ENCODE assay signal across 36 mouse cellular contexts in genomic region chr19:4003641-4004040, GRCm38 (mm10). TPM values are rescaled to one million over a fixed set of nuclear protein-coding genes. Genes with fewer than 3 reads are reported as not detected.
A peak's percentile ranks its signal among the peaks of the same experiment; 100 is the strongest.
DNase-seq lines count a peak whose midpoint lies in the region; ATAC-seq and TF ChIP-seq lines count a peak whose summit lies in the region.
"Had no signal": no experiment of that assay in that cellular context is flagged by ENCODE, and none has a peak within 500 bp of the region (broad histone marks: within the 10 kb centered on the region; RNA-seq: fewer than 3 reads in every experiment).

No protein-coding gene starts in this region.

- H3K4me3 ChIP-seq in embryonic facial prominence, embryonic 13.5 days = no peak overlapping the region
- no peak overlapping the region for H3K4me3 ChIP-seq in embryonic facial prominence, embryonic 10.5 days
- H3K4me3 ChIP-seq in heart, embryonic 12.5 days = peak overlapping the region; percentile 27
- no peak overlapping the region for H3K4me3 ChIP-seq in intestine, postnatal 0 days (ENCODE audit: low read depth, low read length)
- H3K4me3 ChIP-seq in kidney, embryonic 14.5 days (ENCODE audit: low read length) = no peak overlapping the region
- H3K4me3 ChIP-seq: hindbrain, embryonic 13.5 days; kidney, embryonic 15.5 days; limb, embryonic 15.5 days; liver, embryonic 13.5 days had no signal

- H3K9ac ChIP-seq in embryonic facial prominence, embryonic 13.5 days = 0 out of 2 replicates have a peak overlapping the region, but pooled peaks have one; percentile 16
- H3K9ac ChIP-seq in heart, embryonic 12.5 days = peak overlapping the region; percentile 70
- no peak overlapping the region for H3K9ac ChIP-seq in intestine, postnatal 0 days (ENCODE audit: low read depth, low read length)
- H3K9ac ChIP-seq in kidney, embryonic 14.5 days (ENCODE audit: low read depth, low read length) = no peak overlapping the region
- H3K9ac ChIP-seq: hindbrain, embryonic 13.5 days; kidney, embryonic 15.5 days; limb, embryonic 15.5 days; liver, embryonic 13.5 days had no signal

- TF ChIP-seq CTCF in intestine, postnatal 0 days (IDR thresholded peaks at IDR 0.05; ENCODE audit: low read depth) = no peak

- H3K27ac ChIP-seq in embryonic facial prominence, embryonic 13.5 days = no peak overlapping the region
- no peak overlapping the region for H3K27ac ChIP-seq in embryonic facial prominence, embryonic 10.5 days (replicated peaks)
- peak overlapping the region; percentile 99 for H3K27ac ChIP-seq in heart, embryonic 12.5 days (ENCODE audit: poor library complexity, severe bottlenecking)
- H3K27ac ChIP-seq in intestine, postnatal 0 days (ENCODE audit: low read depth, low read length) = no peak overlapping the region
- H3K27ac ChIP-seq in kidney, embryonic 14.5 days (ENCODE audit: low read depth, low read length) = no peak overlapping the region
- H3K27ac ChIP-seq: hindbrain, embryonic 13.5 days; kidney, embryonic 15.5 days; limb, embryonic 15.5 days; liver, embryonic 13.5 days had no signal

- no peaks in the 10 kb centered on the region for H3K9me3 ChIP-seq in embryonic facial prominence, embryonic 13.5 days
- H3K9me3 ChIP-seq in embryonic facial prominence, embryonic 10.5 days = no peaks in the 10 kb centered on the region
- H3K9me3 ChIP-seq in heart, embryonic 12.5 days (replicated peaks) = no peaks in the 10 kb centered on the region
- H3K9me3 ChIP-seq in intestine, postnatal 0 days (ENCODE audit: control insufficient read depth) = no peaks in the 10 kb centered on the region
- H3K9me3 ChIP-seq in kidney, embryonic 14.5 days (ENCODE audit: control insufficient read depth, low read length) = no peaks in the 10 kb centered on the region
- H3K9me3 ChIP-seq: hindbrain, embryonic 13.5 days; kidney, embryonic 15.5 days; limb, embryonic 15.5 days; liver, embryonic 13.5 days had no signal

- no peak for DNase-seq in embryonic facial prominence, embryonic 10.5 days (ENCODE audit: low spot score)
- no peak for DNase-seq in heart, postnatal 4 days
- peak; percentile 41 for DNase-seq in testis, postnatal 10 days (ENCODE audit: low spot score)
- no peak for DNase-seq in testis, postnatal 14 days (ENCODE audit: low spot score)
- DNase-seq: adrenal gland, adult 2 months; adrenal gland, postnatal 36 days; cerebellum, adult 18-20 months; cerebellum, postnatal 25 days; gastrocnemius, postnatal 14 days; kidney, adult 11 months; liver, embryonic 13.5 days; lung, adult 2 months; lung, postnatal 14 days; midbrain, embryonic 14.5 days; retina, postnatal 1 day; right cerebral cortex, postnatal 14 days; thymus, postnatal 14 days had no signal

- no peaks in the 10 kb centered on the region for H3K27me3 ChIP-seq in embryonic facial prominence, embryonic 13.5 days
- peaks cover 8% of the 10 kb centered on the region; the same call in 1 of the 2 replicates for H3K27me3 ChIP-seq in embryonic facial prominence, embryonic 10.5 days (replicated peaks; ENCODE audit: low read depth, poor library complexity, severe bottlenecking)
- no peaks in the 10 kb centered on the region for H3K27me3 ChIP-seq in heart, embryonic 12.5 days (replicated peaks)
- H3K27me3 ChIP-seq in intestine, postnatal 0 days (replicated peaks; ENCODE audit: control insufficient read depth, insufficient read depth, low read length) = no peaks in the 10 kb centered on the region
- no peaks in the 10 kb centered on the region for H3K27me3 ChIP-seq in kidney, embryonic 14.5 days (ENCODE audit: control insufficient read depth, insufficient read depth, low read length)
- H3K27me3 ChIP-seq: hindbrain, embryonic 13.5 days; kidney, embryonic 15.5 days; limb, embryonic 15.5 days; liver, embryonic 13.5 days had no signal

- H3K4me1 ChIP-seq in embryonic facial prominence, embryonic 13.5 days = peaks cover 20% of the 10 kb centered on the region
- H3K4me1 ChIP-seq in embryonic facial prominence, embryonic 10.5 days = peaks cover 23% of the 10 kb centered on the region
- H3K4me1 ChIP-seq in heart, embryonic 12.5 days (replicated peaks) = peaks cover 59% of the 10 kb centered on the region
- peaks cover 7% of the 10 kb centered on the region; the same call in 1 of the 2 replicates for H3K4me1 ChIP-seq in intestine, postnatal 0 days (replicated peaks; ENCODE audit: control insufficient read depth, insufficient read depth, low read length)
- H3K4me1 ChIP-seq in kidney, embryonic 14.5 days (ENCODE audit: control insufficient read depth, insufficient read depth, low read length) = peaks cover 21% of the 10 kb centered on the region

- ATAC-seq in embryonic facial prominence, embryonic 13.5 days (ENCODE audit: insufficient number of reproducible peaks, insufficient read depth, low FRiP score, low TSS enrichment, low read depth) = no peak
- ATAC-seq in heart, embryonic 12.5 days (ENCODE audit: insufficient number of reproducible peaks, low FRiP score) = no peak
- no peak for ATAC-seq in intestine, postnatal 0 days
- no peak for ATAC-seq in kidney, embryonic 14.5 days (ENCODE audit: low FRiP score, low TSS enrichment)
- ATAC-seq: activated CD4-positive, CD25-positive, alpha-beta regulatory T cell, adult 4 months; forebrain, embryonic 14.5 days had no signal

- WGBS in embryonic facial prominence, embryonic 13.5 days = 79% methylated on average over 12 of the region's 12 CpGs
- 82% methylated on average over 12 of the region's 12 CpGs for WGBS in embryonic facial prominence, embryonic 10.5 days
- WGBS in heart, embryonic 12.5 days = 68% methylated on average over 12 of the region's 12 CpGs
- WGBS in intestine, postnatal 0 days = 73% methylated on average over 12 of the region's 12 CpGs
- WGBS in kidney, embryonic 14.5 days = 74% methylated on average over 12 of the region's 12 CpGs

- H3K36me3 ChIP-seq in embryonic facial prominence, embryonic 13.5 days = peaks cover 42% of the 10 kb centered on the region
- peaks cover 43% of the 10 kb centered on the region for H3K36me3 ChIP-seq in embryonic facial prominence, embryonic 10.5 days (replicated peaks)
- peaks cover 40% of the 10 kb centered on the region for H3K36me3 ChIP-seq in heart, embryonic 12.5 days
- peaks cover 35% of the 10 kb centered on the region for H3K36me3 ChIP-seq in intestine, postnatal 0 days (ENCODE audit: control insufficient read depth, insufficient read depth)
- H3K36me3 ChIP-seq in kidney, embryonic 14.5 days (ENCODE audit: control insufficient read depth, insufficient read depth, low read length) = peaks cover 29% of the 10 kb centered on the region

- no peak overlapping the region for H3K4me2 ChIP-seq in embryonic facial prominence, embryonic 13.5 days
- peak overlapping the region; percentile 60 for H3K4me2 ChIP-seq in heart, embryonic 12.5 days
- H3K4me2 ChIP-seq in intestine, postnatal 0 days (replicated peaks; ENCODE audit: low read depth) = no peak overlapping the region
- no peak overlapping the region for H3K4me2 ChIP-seq in kidney, embryonic 14.5 days (replicated peaks; ENCODE audit: low read depth, low read length)
- H3K4me2 ChIP-seq: hindbrain, embryonic 13.5 days; kidney, embryonic 15.5 days; limb, embryonic 15.5 days; liver, embryonic 13.5 days had no signal

RNA-seq across cellular contexts. Expression of gene Doc2g, which starts 0.5 kb away (rescaled TPM):
- 7.3 and 8.1 TPM in 2 replicates for polyA plus RNA-seq in embryonic facial prominence, embryonic 13.5 days (2015; fragmentation: Nextera tagmentation; extraction: Ambion mirVana)
- 4.7 and 5.7 TPM in 2 replicates for polyA plus RNA-seq in embryonic facial prominence, embryonic 10.5 days (2016; fragmentation: Nextera tagmentation; extraction: Ambion mirVana)
- 74.6 and 84.9 TPM in 2 replicates for polyA plus RNA-seq in heart, embryonic 12.5 days (2016; fragmentation: Nextera tagmentation; extraction: Ambion mirVana)
- 100 to 1,000 TPM; 106 to 120 TPM for total RNA-seq in heart, postnatal 4 days (2021)
- polyA plus RNA-seq in intestine, postnatal 0 days (2015; fragmentation: Nextera tagmentation; extraction: Ambion mirVana) = 0.64 and 0.89 TPM in 2 replicates
- polyA plus RNA-seq in kidney, embryonic 14.5 days (2014; fragmentation: Nextera tagmentation; extraction: Ambion mirVana) = 4.5 and 5.8 TPM in 2 replicates
- total RNA-seq: monocyte, adult 5-6 weeks had no signal

RNA-seq across cellular contexts. Expression of gene Gm49405, which starts 3.2 kb away (rescaled TPM):
- 5.6 and 6.5 TPM in 2 replicates for polyA plus RNA-seq in embryonic facial prominence, embryonic 13.5 days (2015; fragmentation: Nextera tagmentation; extraction: Ambion mirVana)
- 4.5 and 4.6 TPM in 2 replicates for polyA plus RNA-seq in embryonic facial prominence, embryonic 10.5 days (2016; fragmentation: Nextera tagmentation; extraction: Ambion mirVana)
- 4.2 and 4.6 TPM in 2 replicates for polyA plus RNA-seq in heart, embryonic 12.5 days (2016; fragmentation: Nextera tagmentation; extraction: Ambion mirVana)
- 1 to 10 TPM; 1.4 to 2.4 TPM for total RNA-seq in heart, postnatal 4 days (2021)
- polyA plus RNA-seq in intestine, postnatal 0 days (2015; fragmentation: Nextera tagmentation; extraction: Ambion mirVana) = 0.42 and 0.44 TPM in 2 replicates
- 2.5 and 2.7 TPM in 2 replicates for polyA plus RNA-seq in kidney, embryonic 14.5 days (2014; fragmentation: Nextera tagmentation; extraction: Ambion mirVana)

RNA-seq across cellular contexts. Expression of gene Nudt8, which starts 3.3 kb away (rescaled TPM):
- 36.5 and 37.8 TPM in 2 replicates for polyA plus RNA-seq in embryonic facial prominence, embryonic 13.5 days (2015; fragmentation: Nextera tagmentation; extraction: Ambion mirVana)
- 30.6 and 31.6 TPM in 2 replicates for polyA plus RNA-seq in embryonic facial prominence, embryonic 10.5 days (2016; fragmentation: Nextera tagmentation; extraction: Ambion mirVana)
- polyA plus RNA-seq in heart, embryonic 12.5 days (2016; fragmentation: Nextera tagmentation; extraction: Ambion mirVana) = 41.0 and 44.7 TPM in 2 replicates
- 10 to 100 TPM; 56.6 to 63.2 TPM for total RNA-seq in heart, postnatal 4 days (2021)
- polyA plus RNA-seq in intestine, postnatal 0 days (2015; fragmentation: Nextera tagmentation; extraction: Ambion mirVana) = 31.7 and 32.9 TPM in 2 replicates
- 37.6 and 38.5 TPM in 2 replicates for polyA plus RNA-seq in kidney, embryonic 14.5 days (2014; fragmentation: Nextera tagmentation; extraction: Ambion mirVana)

RNA-seq across cellular contexts. Expression of gene Ndufv1, which starts 9.0 kb away (rescaled TPM):
- polyA plus RNA-seq in embryonic facial prominence, embryonic 13.5 days (2015; fragmentation: Nextera tagmentation; extraction: Ambion mirVana) = 178 and 206 TPM in 2 replicates
- 211 and 217 TPM in 2 replicates for polyA plus RNA-seq in embryonic facial prominence, embryonic 10.5 days (2016; fragmentation: Nextera tagmentation; extraction: Ambion mirVana)
- polyA plus RNA-seq in heart, embryonic 12.5 days (2016; fragmentation: Nextera tagmentation; extraction: Ambion mirVana) = 402 and 417 TPM in 2 replicates
- total RNA-seq in heart, postnatal 4 days (2021) = 100 to 1,000 TPM; 774 to 835 TPM
- 244 and 255 TPM in 2 replicates for polyA plus RNA-seq in intestine, postnatal 0 days (2015; fragmentation: Nextera tagmentation; extraction: Ambion mirVana)
- 214 and 223 TPM in 2 replicates for polyA plus RNA-seq in kidney, embryonic 14.5 days (2014; fragmentation: Nextera tagmentation; extraction: Ambion mirVana)

RNA-seq across cellular contexts. Expression of gene Tbx10, which starts 11.1 kb away (rescaled TPM):
- polyA plus RNA-seq in embryonic facial prominence, embryonic 13.5 days (2015; fragmentation: Nextera tagmentation; extraction: Ambion mirVana) = not detected in 2 replicates
- 0.21 and 1.0 TPM in 2 replicates for polyA plus RNA-seq in embryonic facial prominence, embryonic 10.5 days (2016; fragmentation: Nextera tagmentation; extraction: Ambion mirVana)
- not detected in 2 replicates for polyA plus RNA-seq in heart, embryonic 12.5 days (2016; fragmentation: Nextera tagmentation; extraction: Ambion mirVana)
- not detected for total RNA-seq in heart, postnatal 4 days (2021)
- 0.59 and 0.61 TPM in 2 replicates for polyA plus RNA-seq in intestine, postnatal 0 days (2015; fragmentation: Nextera tagmentation; extraction: Ambion mirVana)
- polyA plus RNA-seq in kidney, embryonic 14.5 days (2014; fragmentation: Nextera tagmentation; extraction: Ambion mirVana) = 0.74 and 1.1 TPM in 2 replicates
- total RNA-seq: adrenal gland, adult 2 months; adrenal gland, postnatal 36 days; gastrocnemius, postnatal 14 days; granulocyte monocyte progenitor cell, adult 5-6 weeks; layer of hippocampus, adult 18-20 months; layer of hippocampus, postnatal 10 days; left cerebral cortex, adult 18-20 months; left cerebral cortex, postnatal 25 days; monocyte, adult 5-6 weeks had no signal
- polyA plus RNA-seq: activated CD4-positive, CD25-positive, alpha-beta regulatory T cell, adult 4 months; adrenal gland, adult 2 months; embryonic facial prominence, embryonic 11.5 days; forebrain, embryonic 14.5 days; limb, embryonic 15.5 days; midbrain, embryonic 14.5 days; neural tube, embryonic 14.5 days; stomach, embryonic 14.5 days; urinary bladder, adult 2 months had no signal

Comparison
In these comparisons a context has a peak if more than half of its experiments do, and no peak if none do; other contexts are left out.
1. H3K9ac ChIP-seq: peak in embryonic facial prominence, embryonic 13.5 days (single experiment) and heart, embryonic 12.5 days (single experiment); none in intestine, postnatal 0 days (single experiment) and kidney, embryonic 14.5 days (single experiment).